Mouse (Mus musculus): ENCODE measurements at regions not wholly inside any gene's neighbourhood (a gene's known extent, or its start where the extent isn't known, plus 50 kb on each side); places are given as distances from the start of the nearest gene placed in this dataset.

- H3K9me3 ChIP-seq (ENCODE audit: control insufficient read depth, low read length) = no peaks in the 10 kb centered on the region
- H3K4me2 ChIP-seq = no peak overlapping the region
- ATAC-seq (ENCODE audit: low FRiP score) (no peak), DNase-seq (ENCODE audit: low spot score, missing footprints) (no peak)
- H3K4me1 ChIP-seq (ENCODE audit: control insufficient read depth, insufficient read depth, low read length) = no peaks in the 10 kb centered on the region
- no peaks in the 10 kb centered on the region for H3K36me3 ChIP-seq (ENCODE audit: control insufficient read depth, insufficient read depth, low read length)
- no peak overlapping the region for H3K9ac ChIP-seq (ENCODE audit: low read length)
- 92% methylated on average over 4 of the region's 4 CpGs for WGBS
- no peaks in the 10 kb centered on the region for H3K27me3 ChIP-seq (ENCODE audit: control insufficient read depth, insufficient read depth, low read length)
- no peak overlapping the region for H3K4me3 ChIP-seq (ENCODE audit: low read depth, low read length)
- no peak overlapping the region for H3K27ac ChIP-seq (ENCODE audit: low read depth, low read length)
Observed at GRCm38 (mm10) chr14:108557895-108558294, 356.1 kb downstream of the Slitrk1 start.

DNA sequence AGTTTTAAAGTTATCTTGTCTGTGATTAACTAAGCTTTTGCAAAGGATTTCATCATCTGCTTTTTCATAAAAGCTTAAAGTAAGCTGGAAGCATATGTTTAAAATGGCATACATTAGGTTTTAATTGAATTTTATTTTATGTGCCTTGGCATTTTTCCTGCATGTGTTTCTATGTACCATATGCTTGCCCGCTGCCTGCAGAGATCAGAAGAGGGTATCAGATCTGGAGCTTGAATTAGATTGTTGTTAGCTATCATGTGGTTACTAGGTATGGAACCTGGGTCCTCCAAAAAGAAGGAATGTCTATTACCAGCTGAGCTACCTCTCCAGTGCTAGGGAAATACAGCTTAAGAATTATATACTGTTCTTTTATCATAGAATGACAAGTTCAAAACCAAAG lies 358.4 kb downstream of the Slitrk1 start:
- ATAC-seq (ENCODE audit: low FRiP score) (no peak), DNase-seq (ENCODE audit: low spot score, missing footprints) (no peak)
- Histone ChIP-seq H3K9me3 (ENCODE audit: control insufficient read depth, low read length) (no peaks in the 10 kb centered on the region), H3K27me3 (ENCODE audit: control insufficient read depth, insufficient read depth, low read length) (no peaks in the 10 kb centered on the region), H3K4me3 (ENCODE audit: low read depth, low read length) (no peak overlapping the region), H3K4me2 (no peak overlapping the region), H3K27ac (ENCODE audit: low read depth, low read length) (no peak overlapping the region), H3K36me3 (ENCODE audit: control insufficient read depth, insufficient read depth, low read length) (no peaks in the 10 kb centered on the region), H3K9ac (ENCODE audit: low read length) (no peak overlapping the region), H3K4me1 (ENCODE audit: control insufficient read depth, insufficient read depth, low read length) (no peaks in the 10 kb centered on the region)
- 84% methylated on average over 1 of the region's 1 CpGs for WGBS

DNA sequence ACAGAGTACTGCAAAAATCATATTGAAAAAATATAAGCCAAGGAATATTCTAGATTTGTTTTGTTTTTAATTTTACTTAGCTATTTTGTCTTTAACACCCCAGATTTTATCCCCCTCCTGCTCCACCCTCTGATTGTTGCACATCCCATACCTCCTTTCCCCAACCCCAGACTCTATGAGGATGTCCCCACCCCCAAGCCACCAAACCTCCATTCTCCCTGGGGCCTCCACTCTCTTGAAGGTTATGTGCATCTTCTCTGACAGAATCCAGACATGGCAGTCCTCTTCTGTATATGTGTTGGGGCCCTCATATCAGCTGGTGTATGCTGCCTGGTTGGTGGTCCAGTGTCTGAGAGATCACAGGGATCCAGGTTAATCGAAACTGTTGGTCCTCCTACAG lies 382.6 kb downstream of the Slitrk1 start:
- no peak overlapping the region for H3K4me3 ChIP-seq (ENCODE audit: low read depth, low read length)
- H3K27me3 ChIP-seq (ENCODE audit: control insufficient read depth, insufficient read depth, low read length) = no peaks in the 10 kb centered on the region
- no peak overlapping the region for H3K27ac ChIP-seq (ENCODE audit: low read depth, low read length)
- no peak overlapping the region for H3K4me2 ChIP-seq
- no peak overlapping the region for H3K9ac ChIP-seq (ENCODE audit: low read length)
- H3K9me3 ChIP-seq (ENCODE audit: control insufficient read depth, low read length) = no peaks in the 10 kb centered on the region
- 95% methylated on average over 1 of the region's 1 CpGs for WGBS
- no peak for DNase-seq (ENCODE audit: low spot score, missing footprints)
- no peaks in the 10 kb centered on the region for H3K36me3 ChIP-seq (ENCODE audit: control insufficient read depth, insufficient read depth, low read length)
- H3K4me1 ChIP-seq (ENCODE audit: control insufficient read depth, insufficient read depth, low read length) = no peaks in the 10 kb centered on the region
- ATAC-seq (ENCODE audit: low FRiP score) = 0 out of 2 replicates have a peak, but pooled peaks have one; percentile 38

DNA sequence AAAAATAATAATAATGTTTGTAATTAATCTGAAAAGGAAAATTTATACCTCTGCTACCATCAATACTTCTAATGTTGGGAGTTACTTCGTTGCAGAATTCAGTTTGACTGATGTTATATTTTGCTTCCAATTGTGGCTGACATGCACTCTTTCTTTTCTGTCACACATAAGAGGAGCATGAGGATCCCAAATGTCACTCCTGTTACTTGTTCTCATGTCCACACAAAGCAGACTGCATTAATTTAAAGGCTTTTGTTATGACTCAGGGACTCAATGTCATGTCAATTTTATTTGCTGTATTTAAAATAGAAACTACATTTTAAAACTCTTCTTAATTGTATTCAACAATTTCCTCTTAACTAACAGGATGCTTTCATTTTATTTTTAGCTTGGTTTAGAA lies 383.4 kb downstream of the Slitrk1 start:
- H3K4me2 ChIP-seq = no peak overlapping the region
- H3K4me1 ChIP-seq (ENCODE audit: control insufficient read depth, insufficient read depth, low read length) = no peaks in the 10 kb centered on the region
- no peak overlapping the region for H3K9ac ChIP-seq (ENCODE audit: low read length)
- H3K27ac ChIP-seq (ENCODE audit: low read depth, low read length) = no peak overlapping the region
- H3K4me3 ChIP-seq (ENCODE audit: low read depth, low read length) = no peak overlapping the region
- peak; percentile 65; the same call in 1 of the 2 replicates for ATAC-seq (ENCODE audit: low FRiP score)
- H3K36me3 ChIP-seq (ENCODE audit: control insufficient read depth, insufficient read depth, low read length) = no peaks in the 10 kb centered on the region
- H3K9me3 ChIP-seq (ENCODE audit: control insufficient read depth, low read length) = no peaks in the 10 kb centered on the region
- DNase-seq (ENCODE audit: low spot score, missing footprints) = no peak
- 43% methylated on average over 1 of the region's 1 CpGs for WGBS
- H3K27me3 ChIP-seq (ENCODE audit: control insufficient read depth, insufficient read depth, low read length) = no peaks in the 10 kb centered on the region

- no peak for ATAC-seq (ENCODE audit: low FRiP score)
- H3K27me3 ChIP-seq (ENCODE audit: control insufficient read depth, insufficient read depth, low read length) = no peaks in the 10 kb centered on the region
- H3K4me1 ChIP-seq (ENCODE audit: control insufficient read depth, insufficient read depth, low read length) = no peaks in the 10 kb centered on the region
- no peak overlapping the region for H3K9ac ChIP-seq (ENCODE audit: low read length)
- no peaks in the 10 kb centered on the region for H3K9me3 ChIP-seq (ENCODE audit: control insufficient read depth, low read length)
- WGBS = 73% methylated on average over 2 of the region's 2 CpGs
- H3K4me3 ChIP-seq (ENCODE audit: low read depth, low read length) = no peak overlapping the region
- no peak overlapping the region for H3K27ac ChIP-seq (ENCODE audit: low read depth, low read length)
- no peak for DNase-seq (ENCODE audit: low spot score, missing footprints)
- H3K36me3 ChIP-seq (ENCODE audit: control insufficient read depth, insufficient read depth, low read length) = no peaks in the 10 kb centered on the region
- no peak overlapping the region for H3K4me2 ChIP-seq
Observed at GRCm38 (mm10) chr14:108520914-108521313, 393.0 kb downstream of the Slitrk1 start.
